11 mouse cellular contexts compared by ENCODE assay signal in the genomic region with DNA sequence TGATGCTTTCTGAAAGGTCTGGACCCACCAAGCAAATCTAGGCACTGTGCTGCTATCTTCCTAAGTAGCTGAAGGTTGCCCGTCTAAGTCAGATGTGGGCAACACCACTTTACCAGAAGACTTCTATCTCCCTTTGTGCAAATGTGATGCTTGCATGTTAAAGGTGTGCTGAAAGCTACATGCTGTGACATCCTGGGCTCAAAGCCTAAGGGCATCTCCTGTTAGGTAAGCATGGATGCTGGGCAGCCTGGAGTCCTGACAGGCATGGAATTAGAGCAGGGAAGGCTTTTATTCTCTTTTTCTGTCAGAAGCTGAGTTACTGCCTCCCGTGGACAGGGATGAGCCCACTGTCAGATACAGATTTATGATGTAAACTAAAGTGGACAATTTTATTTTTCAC.
DNase-seq lines count a peak whose midpoint lies in the region.
"Had no signal": no experiment of that assay in that cellular context is flagged by ENCODE, and none has a peak within 500 bp of the region (broad histone marks: within the 10 kb centered on the region; RNA-seq: fewer than 3 reads in every experiment).

No protein-coding gene starts in this region.

- peak; percentile 67 for DNase-seq in brain, adult 2 months (ENCODE audit: low read depth, low spot score)
- peak; percentile 67 for DNase-seq in cerebellum, adult 11-12 months
- DNase-seq in cerebellum, adult 9-10 months: peak; percentile 71
- DNase-seq in cerebellum, postnatal 36 days: peak; percentile 46 to 53
- no peak for DNase-seq in left cerebral cortex, postnatal 25 days (ENCODE audit: low spot score in 2 of 2)
- no peak for DNase-seq in testis, postnatal 14 days (ENCODE audit: low spot score)
- DNase-seq: adrenal gland, postnatal 14 days; forebrain, postnatal 0 days; gastrocnemius, adult 2 months; gastrocnemius, postnatal 25 days; heart, postnatal 36 days had no signal

- intact Hi-C loops in left cerebral cortex, postnatal 25 days (cut with DNase I): loop anchor here (5.0 to 10.0 kb wide), 3 partner anchors 397 to 1024 kb away; a partner anchor contains a TSS

Comparison
In these comparisons a context has a peak if more than half of its experiments do, and no peak if none do; other contexts are left out.
1. DNase-seq: peak in brain, adult 2 months (single experiment), cerebellum, adult 11-12 months (single experiment), cerebellum, adult 9-10 months (single experiment) and cerebellum, postnatal 36 days (2 of 2); none in left cerebral cortex, postnatal 25 days (0 of 2) and testis, postnatal 14 days (single experiment).